Mouse (Mus musculus) midbrain, embryonic 12.5 days (tissue): ENCODE data around the gene Mapk8ip3. TPM values are rescaled to one million over a fixed set of nuclear protein-coding genes. Genes with fewer than 3 reads are reported as not detected.

Experiments
- ATAC-seq: fragments of 200-750 bp; cut with Nextera tagmentation; 2 replicates; pipeline ENCODE4 v1.8.0; 2017; ENCODE audit warnings: low read depth, moderate TSS enrichment, moderate library complexity; ENCODE audit not compliant: low FRiP score
- H3K27ac ChIP-seq: fragments of 300-500 bp; sonication (generic); replicated peaks from 2 replicates; pipeline ENCODE4 v1.5.1; 2016; ENCODE audit warnings: mild to moderate bottlenecking
- H3K27me3 ChIP-seq: fragments of 300-500 bp; sonication (generic); 2 replicates; pipeline ENCODE4 v1.6.1; 2016; ENCODE audit warnings: mild to moderate bottlenecking
- H3K36me3 ChIP-seq: fragments of 300-500 bp; sonication (generic); 2 replicates; pipeline ENCODE4 v1.6.1; 2016
- H3K4me1 ChIP-seq: fragments of 300-500 bp; sonication (generic); 2 replicates; pipeline ENCODE4 v1.6.1; 2016
- H3K4me2 ChIP-seq: fragments of 300-500 bp; sonication (generic); replicated peaks from 2 replicates; pipeline ENCODE4 v1.6.1; 2016; ENCODE audit warnings: mild to moderate bottlenecking, moderate library complexity
- H3K4me3 ChIP-seq: fragments of 300-500 bp; sonication (generic); 2 replicates; pipeline ENCODE4 v1.5.1; 2016; ENCODE audit warnings: mild to moderate bottlenecking
- H3K9ac ChIP-seq: fragments of 300-500 bp; sonication (generic); replicated peaks from 2 replicates; pipeline ENCODE4 v1.6.1; 2016; ENCODE audit warnings: mild to moderate bottlenecking, moderate library complexity
- H3K9me3 ChIP-seq: fragments of 300-500 bp; sonication (generic); 2 replicates; pipeline ENCODE4 v1.6.1; 2016; ENCODE audit warnings: mild to moderate bottlenecking
- WGBS: fragments of 180-500 bp; shearing (Covaris S2); methylation state at CpG from one replicate; pipeline ENCODE4 v1.1.7; 2016; 5-methylcytosine and 5-hydroxymethylcytosine counted together
- polyA plus RNA-seq: library from polyadenylated mRNA; unstranded; fragments of >200 nt; fragmentation: Nextera tagmentation; extraction: Ambion mirVana; gene quantifications from 2 replicates; pipeline ENCODE4 v1.2.1, GENCODE M21; 2016

The Mapk8ip3 gene
- polyA plus RNA-seq, 1 experiment from 2014 or later: 80.0 TPM

DNA sequence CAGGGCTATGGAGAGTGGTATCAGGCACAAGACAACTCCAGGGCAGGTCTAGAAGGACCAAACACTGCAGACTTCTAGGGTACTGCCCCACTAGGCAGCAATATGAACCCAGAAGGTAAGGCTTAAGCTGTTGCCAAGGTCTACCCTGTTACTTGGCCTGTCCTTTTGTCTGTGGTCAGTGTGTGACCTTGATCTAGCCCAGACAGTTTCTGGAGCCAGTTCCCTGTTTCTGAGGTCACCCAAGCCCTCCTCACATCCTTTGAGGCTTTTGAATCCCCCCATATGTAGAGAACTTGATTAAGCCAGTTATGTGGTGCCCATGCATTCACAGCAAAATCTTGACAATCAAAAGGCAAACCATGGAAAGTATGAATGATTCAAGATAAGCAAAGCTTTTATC is 1.1 kb downstream of the Mapk8ip3 start:
- H3K9me3 ChIP-seq: no peaks in the 10 kb centered on the region
- peak overlapping the region; percentile 90 for H3K9ac ChIP-seq
- H3K36me3 ChIP-seq: peaks cover 14% of the 10 kb centered on the region
- peak overlapping the region; percentile 74 for H3K4me2 ChIP-seq
- no peak overlapping the region for H3K27ac ChIP-seq
- H3K27me3 ChIP-seq: no peaks in the 10 kb centered on the region
- H3K4me1 ChIP-seq: peaks cover 25% of the 10 kb centered on the region
- H3K4me3 ChIP-seq: peak overlapping the region; percentile 83
- no peak for ATAC-seq

DNA sequence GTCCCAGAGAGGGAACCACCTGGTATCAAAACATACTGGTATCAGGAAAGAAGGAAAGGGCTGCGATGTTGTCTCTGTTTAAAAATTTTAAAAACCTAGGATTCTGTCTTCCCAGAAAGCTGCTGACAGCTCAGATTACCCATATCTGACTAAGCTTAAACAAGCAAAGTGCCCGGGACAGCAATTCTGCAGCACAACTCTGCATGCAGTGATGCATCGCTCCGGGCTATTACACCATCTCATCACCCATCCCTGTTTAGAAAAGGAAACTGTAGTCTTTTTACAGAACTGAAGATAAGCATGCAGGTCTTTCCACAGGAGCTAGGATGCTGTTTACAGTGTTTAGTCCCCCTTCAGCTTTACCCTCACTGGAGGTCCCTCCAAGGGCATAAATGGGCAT is 1.9 kb downstream of the Mapk8ip3 start:
- H3K36me3 ChIP-seq: peaks cover 14% of the 10 kb centered on the region
- H3K9ac ChIP-seq: peak overlapping the region; percentile 90
- H3K27ac ChIP-seq: no peak overlapping the region
- H3K9me3 ChIP-seq: no peaks in the 10 kb centered on the region
- H3K4me2 ChIP-seq: peak overlapping the region; percentile 74
- WGBS: 91% methylated on average over 4 of the region's 4 CpGs
- peak overlapping the region; percentile 83 for H3K4me3 ChIP-seq
- H3K27me3 ChIP-seq: no peaks in the 10 kb centered on the region
- H3K4me1 ChIP-seq: peaks cover 25% of the 10 kb centered on the region
- no peak for ATAC-seq

DNA sequence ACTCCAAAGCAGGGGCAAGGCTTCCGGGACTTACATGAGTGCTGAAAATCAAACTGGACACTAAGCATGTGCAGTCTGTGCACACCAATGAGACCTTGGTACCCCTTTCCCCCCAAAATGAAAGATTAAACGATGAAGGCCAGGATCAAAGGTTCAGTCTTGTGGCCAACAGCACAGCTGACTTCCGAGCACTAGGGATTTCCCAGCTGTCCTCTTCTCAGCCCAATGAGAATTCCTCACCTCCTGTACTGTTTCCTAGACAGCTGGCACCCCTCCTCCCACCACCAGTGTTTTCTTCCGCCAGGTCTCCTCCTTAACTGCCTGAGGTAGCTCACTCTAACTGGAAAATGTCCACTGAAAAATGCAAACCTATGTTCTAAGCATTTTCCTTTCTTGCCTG is 3.6 kb downstream of the Mapk8ip3 start:
- H3K27me3 ChIP-seq: no peaks in the 10 kb centered on the region
- peaks cover 25% of the 10 kb centered on the region for H3K4me1 ChIP-seq
- ATAC-seq: no peak
- 81% methylated on average over 4 of the region's 4 CpGs for WGBS
- H3K27ac ChIP-seq: no peak overlapping the region
- H3K36me3 ChIP-seq: peaks cover 18% of the 10 kb centered on the region
- no peak overlapping the region for H3K4me3 ChIP-seq
- H3K4me2 ChIP-seq: no peak overlapping the region
- H3K9ac ChIP-seq: 0 out of 2 replicates have a peak overlapping the region, but pooled peaks have one; percentile 6
- no peaks in the 10 kb centered on the region for H3K9me3 ChIP-seq

DNA sequence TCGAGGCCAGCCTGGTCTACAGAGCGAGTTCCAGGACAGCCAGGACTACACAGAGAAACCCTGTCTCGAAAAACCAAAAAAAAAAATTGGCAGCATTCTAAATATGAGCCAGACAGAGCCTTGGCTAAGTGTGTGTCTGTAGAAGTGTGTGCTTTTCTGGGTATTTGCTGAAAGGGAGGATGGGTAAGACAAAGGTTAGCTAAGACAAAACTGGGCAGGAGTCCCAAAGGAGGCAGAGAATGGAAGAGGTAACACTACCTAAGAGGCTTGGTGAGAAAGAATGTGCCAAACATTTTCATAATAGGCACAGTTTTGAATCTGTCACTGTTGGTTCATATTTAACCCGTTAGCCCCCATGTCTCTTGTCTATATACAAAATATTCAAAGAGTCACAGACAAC is 4.3 kb downstream of the Mapk8ip3 start:
- peaks cover 24% of the 10 kb centered on the region for H3K36me3 ChIP-seq
- ATAC-seq: no peak
- no peak overlapping the region for H3K27ac ChIP-seq
- 96% methylated on average over 4 of the region's 4 CpGs for WGBS
- H3K4me1 ChIP-seq: peaks cover 25% of the 10 kb centered on the region
- H3K4me3 ChIP-seq: no peak overlapping the region
- no peaks in the 10 kb centered on the region for H3K27me3 ChIP-seq
- no peak overlapping the region for H3K4me2 ChIP-seq
- H3K9me3 ChIP-seq: no peaks in the 10 kb centered on the region
- H3K9ac ChIP-seq: no peak overlapping the region

DNA sequence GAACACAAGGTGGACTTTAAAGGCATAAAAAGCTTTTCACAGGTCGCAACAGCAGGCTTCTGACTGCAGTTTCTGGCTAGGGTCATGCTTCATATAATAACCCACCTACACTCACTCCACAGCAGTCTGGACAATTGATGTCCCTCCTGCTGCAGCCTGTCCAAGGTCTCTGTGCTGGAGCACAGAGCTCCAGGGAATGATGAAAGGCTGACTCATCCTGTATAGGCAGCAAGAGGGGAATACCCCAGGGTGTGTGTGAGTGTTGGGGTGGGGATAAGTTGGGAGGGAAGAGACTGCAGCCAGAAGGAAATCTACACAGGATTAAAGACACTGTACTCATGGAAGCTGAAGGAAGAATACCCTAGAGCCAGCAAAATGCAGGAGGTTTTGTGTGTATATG is 7.3 kb downstream of the Mapk8ip3 start:
- no peak overlapping the region for H3K4me2 ChIP-seq
- no peak overlapping the region for H3K27ac ChIP-seq
- H3K9me3 ChIP-seq: no peaks in the 10 kb centered on the region
- peaks cover 51% of the 10 kb centered on the region for H3K36me3 ChIP-seq
- no peak overlapping the region for H3K9ac ChIP-seq
- peaks cover 8% of the 10 kb centered on the region for H3K4me1 ChIP-seq
- WGBS: 83% methylated on average over 1 of the region's 1 CpGs
- H3K4me3 ChIP-seq: no peak overlapping the region
- H3K27me3 ChIP-seq: no peaks in the 10 kb centered on the region
- ATAC-seq: no peak

DNA sequence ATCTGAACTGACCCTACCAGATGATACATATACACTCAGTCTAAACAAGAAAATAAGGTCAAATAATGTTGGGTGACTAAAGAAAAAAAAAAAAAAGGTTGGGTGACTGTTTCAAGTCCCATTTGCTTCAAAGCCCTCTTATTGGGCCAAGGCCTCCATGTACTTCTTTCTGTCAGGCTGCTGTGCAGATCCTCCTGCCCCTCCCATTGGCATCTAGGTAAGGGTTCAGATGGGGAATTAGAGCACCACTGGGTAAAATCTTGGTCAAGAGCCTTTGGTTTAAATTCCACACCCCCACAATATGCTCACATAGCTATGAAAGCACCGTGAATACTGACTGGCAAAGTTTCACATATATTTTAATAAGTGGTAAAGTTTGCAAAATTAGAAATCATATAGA is 13.5 kb downstream of the Mapk8ip3 start:
- WGBS: 100% methylated on average over 1 of the region's 1 CpGs
- Histone ChIP-seq H3K9ac (no peak overlapping the region), H3K27me3 (no peaks in the 10 kb centered on the region), H3K4me1 (no peaks in the 10 kb centered on the region), H3K36me3 (peaks cover 94% of the 10 kb centered on the region), H3K4me3 (no peak overlapping the region), H3K9me3 (no peaks in the 10 kb centered on the region), H3K4me2 (no peak overlapping the region), H3K27ac (no peak overlapping the region)
- no peak for ATAC-seq

DNA sequence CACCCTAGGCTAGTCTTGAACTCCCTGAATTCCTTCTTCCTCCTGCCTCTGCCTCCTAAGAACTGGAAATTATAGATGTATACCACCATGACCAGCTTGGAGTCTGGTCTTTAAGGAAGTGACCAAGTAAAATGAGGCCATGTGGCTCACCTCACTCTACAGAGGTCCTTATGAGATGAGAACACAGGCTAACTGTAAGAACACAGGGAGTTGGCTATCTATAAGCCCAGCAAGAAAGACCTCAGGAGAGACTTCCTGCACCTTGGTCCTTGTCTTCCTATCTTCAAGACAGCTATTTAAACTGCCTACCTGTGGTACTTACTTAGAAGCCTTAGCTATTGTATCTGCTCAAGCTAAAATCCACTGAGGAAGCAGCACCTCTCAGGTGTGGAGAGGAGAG is 22.8 kb downstream of the Mapk8ip3 start:
- H3K4me2 ChIP-seq: no peak overlapping the region
- no peak overlapping the region for H3K4me3 ChIP-seq
- H3K4me1 ChIP-seq: no peaks in the 10 kb centered on the region
- H3K9ac ChIP-seq: no peak overlapping the region
- H3K36me3 ChIP-seq: peaks cover 96% of the 10 kb centered on the region
- ATAC-seq: no peak
- H3K27me3 ChIP-seq: no peaks in the 10 kb centered on the region
- no peaks in the 10 kb centered on the region for H3K9me3 ChIP-seq
- H3K27ac ChIP-seq: no peak overlapping the region

DNA sequence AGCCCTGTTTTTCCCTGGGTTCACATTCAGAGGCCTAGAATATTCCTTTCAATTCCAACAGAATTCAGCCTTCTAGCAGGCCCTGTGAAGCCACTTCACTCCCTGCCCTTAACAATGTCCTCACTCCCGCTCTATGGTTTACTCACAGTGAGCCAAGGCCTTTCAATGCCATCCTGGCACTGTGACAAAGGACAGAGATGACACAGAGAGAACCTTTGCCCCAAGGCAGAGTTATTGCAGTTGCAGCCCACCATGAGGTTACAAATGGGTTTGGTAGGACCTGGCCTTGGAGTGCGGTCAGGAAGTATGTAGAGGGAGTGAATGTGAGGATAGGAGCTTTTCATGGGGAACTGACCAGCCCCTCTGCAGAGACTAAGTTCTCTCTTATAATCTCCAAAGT is 29.2 kb downstream of the Mapk8ip3 start:
- no peaks in the 10 kb centered on the region for H3K27me3 ChIP-seq
- ATAC-seq: no peak
- H3K9ac ChIP-seq: no peak overlapping the region
- H3K4me2 ChIP-seq: no peak overlapping the region
- no peak overlapping the region for H3K27ac ChIP-seq
- peaks cover 99% of the 10 kb centered on the region for H3K36me3 ChIP-seq
- 95% methylated on average over 2 of the region's 2 CpGs for WGBS
- no peaks in the 10 kb centered on the region for H3K9me3 ChIP-seq
- no peaks in the 10 kb centered on the region for H3K4me1 ChIP-seq
- no peak overlapping the region for H3K4me3 ChIP-seq

DNA sequence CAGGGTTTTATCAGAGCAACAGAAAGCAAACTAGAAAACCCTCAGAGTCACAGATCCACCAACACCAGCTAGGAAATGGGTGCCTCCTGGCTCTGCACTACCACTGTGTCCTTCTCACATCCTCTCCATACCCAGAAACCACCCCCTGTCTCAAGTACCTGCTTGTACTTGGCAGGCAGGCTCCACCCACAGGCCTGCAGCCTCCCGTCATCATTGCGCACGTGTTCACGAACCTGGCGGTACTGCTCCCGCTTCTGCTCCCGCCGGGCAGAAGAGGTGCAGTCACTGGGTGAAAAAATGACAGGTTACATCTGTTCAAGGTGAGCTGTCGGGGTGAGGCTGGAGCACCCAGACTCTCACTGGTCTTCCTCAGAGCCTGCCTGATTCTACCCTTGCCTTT is 33.0 kb downstream of the Mapk8ip3 start:
- H3K4me1 ChIP-seq: no peaks in the 10 kb centered on the region
- H3K9me3 ChIP-seq: no peaks in the 10 kb centered on the region
- no peak overlapping the region for H3K4me3 ChIP-seq
- no peaks in the 10 kb centered on the region for H3K27me3 ChIP-seq
- no peak overlapping the region for H3K4me2 ChIP-seq
- H3K9ac ChIP-seq: no peak overlapping the region
- peaks cover 100% of the 10 kb centered on the region for H3K36me3 ChIP-seq
- H3K27ac ChIP-seq: no peak overlapping the region
- 97% methylated on average over 9 of the region's 9 CpGs for WGBS
- no peak for ATAC-seq

DNA sequence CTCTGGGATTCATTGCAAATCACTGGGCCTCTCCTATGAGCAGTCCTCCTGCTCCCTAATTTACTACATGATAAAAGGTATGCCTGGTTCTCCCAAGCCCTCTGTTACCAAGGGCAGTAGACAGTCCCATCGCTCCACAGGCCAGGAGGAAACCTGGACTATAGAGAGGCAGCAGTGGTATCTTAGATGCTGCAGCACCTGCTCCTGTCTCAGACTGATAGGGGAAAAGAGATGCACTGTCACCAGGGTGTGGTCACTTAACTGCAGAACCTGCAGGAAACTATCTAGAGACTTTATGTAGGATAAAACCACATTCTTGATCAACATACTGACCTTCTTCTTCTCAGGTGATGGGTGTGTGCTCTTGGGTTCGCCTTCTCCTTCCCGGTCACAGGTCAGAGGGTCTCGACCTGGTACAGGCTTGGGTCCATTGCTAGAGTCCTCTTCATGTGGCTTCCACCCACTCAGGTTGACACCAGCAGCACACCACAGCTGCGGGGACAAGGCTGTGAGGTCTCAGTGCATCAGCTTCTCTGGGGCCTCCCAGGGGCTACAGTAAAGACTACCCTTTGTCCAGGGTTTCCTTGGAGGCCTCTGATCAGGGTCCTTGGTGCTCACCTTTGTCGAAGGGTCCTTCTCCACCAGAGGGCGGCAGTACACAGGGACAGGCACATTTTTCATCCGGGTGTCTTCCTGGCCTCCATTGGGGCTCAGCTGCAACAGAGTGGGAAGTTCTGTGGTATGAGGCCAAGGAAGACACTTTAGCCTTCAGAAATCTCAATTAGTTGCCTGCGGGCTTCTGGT is 33.9 kb downstream of the Mapk8ip3 start:
- no peak for ATAC-seq
- Histone ChIP-seq H3K9me3 (no peaks in the 10 kb centered on the region), H3K27ac (no peak overlapping the region), H3K27me3 (no peaks in the 10 kb centered on the region), H3K4me3 (no peak overlapping the region), H3K36me3 (peaks cover 100% of the 10 kb centered on the region), H3K9ac (no peak overlapping the region), H3K4me1 (peaks cover 1% of the 10 kb centered on the region; the same call in 1 of the 2 replicates), H3K4me2 (no peak overlapping the region)
- 69% methylated on average over 9 of the region's 9 CpGs for WGBS

DNA sequence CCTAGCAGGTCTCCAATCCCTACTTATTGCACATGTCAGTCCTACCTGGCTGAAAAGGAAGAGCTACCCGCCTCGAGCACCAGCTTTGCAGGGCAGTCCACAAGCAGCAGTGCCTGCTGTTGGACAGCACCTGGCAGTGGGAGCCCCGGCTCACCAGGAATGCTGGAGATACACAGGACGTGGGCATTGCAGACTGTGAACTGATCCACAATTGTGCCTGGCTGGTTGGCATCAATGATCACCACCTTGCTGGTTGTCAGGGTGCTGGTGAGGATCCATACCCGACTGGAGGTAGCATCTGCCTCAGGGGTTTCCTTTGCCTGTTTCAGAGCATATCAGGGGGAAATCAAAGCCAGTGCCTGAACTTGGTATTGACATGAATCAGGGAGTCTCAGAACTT is 34.7 kb downstream of the Mapk8ip3 start:
- 93% methylated on average over 5 of the region's 5 CpGs for WGBS
- H3K9me3 ChIP-seq: no peaks in the 10 kb centered on the region
- H3K4me1 ChIP-seq: peaks cover 9% of the 10 kb centered on the region
- H3K36me3 ChIP-seq: peaks cover 99% of the 10 kb centered on the region
- no peak overlapping the region for H3K27ac ChIP-seq
- no peak for ATAC-seq
- no peak overlapping the region for H3K9ac ChIP-seq
- H3K4me2 ChIP-seq: no peak overlapping the region
- no peak overlapping the region for H3K4me3 ChIP-seq
- no peaks in the 10 kb centered on the region for H3K27me3 ChIP-seq

DNA sequence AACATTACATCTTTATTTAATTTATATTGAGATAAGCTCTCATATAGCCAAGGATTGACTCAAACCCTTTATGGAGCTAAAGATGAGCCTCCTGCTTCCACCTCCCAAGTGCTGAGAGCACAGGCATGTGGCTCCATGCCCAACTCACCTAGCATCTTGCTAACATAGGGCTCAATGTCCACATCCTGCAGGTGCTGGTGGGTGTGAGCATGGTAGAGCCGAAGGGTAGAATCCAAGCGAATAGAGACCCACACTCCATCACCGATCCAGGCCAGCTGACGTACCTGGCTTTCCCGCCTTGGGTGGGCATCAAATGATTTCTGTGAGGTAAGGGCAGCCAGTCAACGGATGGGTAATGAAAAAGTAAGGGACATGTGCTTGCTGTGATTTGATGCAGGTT is 36.8 kb downstream of the Mapk8ip3 start:
- WGBS: 93% methylated on average over 6 of the region's 6 CpGs
- no peak overlapping the region for H3K27ac ChIP-seq
- no peak overlapping the region for H3K4me2 ChIP-seq
- H3K4me1 ChIP-seq: peaks cover 24% of the 10 kb centered on the region
- no peak overlapping the region for H3K4me3 ChIP-seq
- peaks cover 78% of the 10 kb centered on the region for H3K36me3 ChIP-seq
- no peak for ATAC-seq
- no peaks in the 10 kb centered on the region for H3K27me3 ChIP-seq
- no peak overlapping the region for H3K9ac ChIP-seq
- no peaks in the 10 kb centered on the region for H3K9me3 ChIP-seq

DNA sequence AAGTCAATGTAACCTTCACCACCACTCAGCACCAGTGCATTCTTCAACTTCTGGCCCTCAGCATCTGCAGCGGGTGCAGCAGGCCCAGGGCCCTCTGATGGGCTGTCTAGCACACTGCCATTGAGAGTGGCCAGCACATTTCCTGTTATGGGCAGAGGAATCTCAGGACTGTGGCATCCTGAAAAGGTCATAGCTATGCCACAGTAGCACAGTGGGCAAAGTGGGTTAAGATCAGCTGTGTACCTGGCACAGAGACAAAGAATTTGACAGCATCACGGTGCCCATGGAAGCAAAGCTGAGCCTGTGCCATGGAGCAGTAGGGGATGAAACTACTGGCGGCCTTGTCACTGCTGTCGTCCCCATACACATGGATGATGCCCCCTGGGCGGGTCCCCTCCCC is 37.6 kb downstream of the Mapk8ip3 start:
- peaks cover 69% of the 10 kb centered on the region for H3K36me3 ChIP-seq
- no peak overlapping the region for H3K9ac ChIP-seq
- H3K27ac ChIP-seq: no peak overlapping the region
- no peaks in the 10 kb centered on the region for H3K27me3 ChIP-seq
- H3K4me1 ChIP-seq: peaks cover 28% of the 10 kb centered on the region
- H3K4me2 ChIP-seq: no peak overlapping the region
- H3K4me3 ChIP-seq: no peak overlapping the region
- H3K9me3 ChIP-seq: no peaks in the 10 kb centered on the region
- WGBS: 86% methylated on average over 5 of the region's 5 CpGs
- ATAC-seq: no peak
